Mouse (Mus musculus) frontal cortex, postnatal 25 days (tissue): ENCODE results near the gene Rai1.

Experiments
- DNase-seq, 2 experiments: peaks; one replicate each; pipeline ENCODE4 v3.0.0; 2022; ENCODE audit warnings: low spot score in 2 of 2

Gene Rai1

GRCm38 (mm10) chr11:60220291-60220804 is 115.5 kb downstream of the Rai1 start:
- peak; percentile 84 to 85 for DNase-seq

- DNase-seq: no peak
These were observed 116.6 kb downstream of the Rai1 start for GRCm38 (mm10) chr11:60221425-60221824.

- DNase-seq: no peak
These were observed 117.3 kb downstream of the Rai1 start for GRCm38 (mm10) chr11:60222085-60222468.

GRCm38 (mm10) chr11:60222469-60223236 is 117.8 kb downstream of the Rai1 start, which contains the start of gene Srebf1:
Gene Srebf1 (minus strand): TSS chr11:60222581.
- peak; percentile 53 to 63 for DNase-seq

GRCm38 (mm10) chr11:60224676-60225075 is 119.9 kb downstream of the Rai1 start:
- no peak for DNase-seq

GRCm38 (mm10) chr11:60225874-60226273 is 121.1 kb downstream of the Rai1 start:
- DNase-seq: no peak

- DNase-seq: no peak
These were observed 123.7 kb downstream of the Rai1 start for GRCm38 (mm10) chr11:60228525-60228924.

- no peak for DNase-seq
These were observed 125.0 kb downstream of the Rai1 start for GRCm38 (mm10) chr11:60229821-60230220.

- DNase-seq: no peak
These were observed 125.7 kb downstream of the Rai1 start for GRCm38 (mm10) chr11:60230512-60230911.

- DNase-seq: no peak
These were observed 126.5 kb downstream of the Rai1 start for GRCm38 (mm10) chr11:60231326-60231725.

GRCm38 (mm10) chr11:60231951-60232350 is 127.1 kb downstream of the Rai1 start:
- no peak for DNase-seq

GRCm38 (mm10) chr11:60232441-60233058 is 127.7 kb downstream of the Rai1 start:
- no peak for DNase-seq

GRCm38 (mm10) chr11:60233235-60233634 is 128.4 kb downstream of the Rai1 start:
- DNase-seq: no peak

- DNase-seq: no peak
These were observed 130.5 kb downstream of the Rai1 start for GRCm38 (mm10) chr11:60235351-60235750.

- DNase-seq: no peak
These were observed 135.7 kb downstream of the Rai1 start for GRCm38 (mm10) chr11:60240509-60240908.

- no peak for DNase-seq
These were observed 139.8 kb downstream of the Rai1 start for GRCm38 (mm10) chr11:60244503-60245143.

GRCm38 (mm10) chr11:60246077-60246476 is 141.3 kb downstream of the Rai1 start:
- DNase-seq: no peak

GRCm38 (mm10) chr11:60247753-60248550 is 143.1 kb downstream of the Rai1 start:
- DNase-seq: no peak
